Mouse (Mus musculus) ES-Bruce4 (cell line): Measurements from ENCODE around the gene Nrgn. TPM values are rescaled to one million over a fixed set of nuclear protein-coding genes. Genes with fewer than 3 reads are reported as not detected.

Experiments
- H3K27ac ChIP-seq: 2 replicates; pipeline ENCODE4 v1.5.1; 2012; ENCODE audit warnings: low read length, inconsistent platforms; ENCODE audit not compliant: insufficient read depth
- H3K27me3 ChIP-seq: 2 replicates; pipeline ENCODE4 v1.6.1; 2012; ENCODE audit warnings: mild to moderate bottlenecking, low read length, inconsistent platforms; ENCODE audit not compliant: control insufficient read depth, poor library complexity, insufficient read depth, severe bottlenecking
- H3K36me3 ChIP-seq: 2 replicates; pipeline ENCODE4 v1.6.1; 2012; ENCODE audit warnings: inconsistent platforms, mild to moderate bottlenecking, low read length, moderate library complexity; ENCODE audit not compliant: control insufficient read depth, poor library complexity, insufficient read depth, severe bottlenecking
- H3K4me1 ChIP-seq: one replicate; pipeline ENCODE4 v1.8.1; 2011; ENCODE audit warnings: low read length; ENCODE audit not compliant: control insufficient read depth, insufficient read depth
- H3K4me3 ChIP-seq: 2 replicates; pipeline ENCODE4 v1.5.1; 2011; ENCODE audit warnings: low read depth, mild to moderate bottlenecking, low read length
- H3K9ac ChIP-seq: 2 replicates; pipeline ENCODE4 v1.6.1; 2012; ENCODE audit warnings: low read depth, mild to moderate bottlenecking, inconsistent platforms; ENCODE audit not compliant: poor library complexity, severe bottlenecking
- H3K9me3 ChIP-seq: replicated peaks from 2 replicates; pipeline ENCODE4 v1.6.1; 2012; ENCODE audit warnings: mild to moderate bottlenecking, low read length, inconsistent platforms; ENCODE audit not compliant: control insufficient read depth, poor library complexity, insufficient read depth, severe bottlenecking
- CTCF ChIP-seq: IDR thresholded peaks from one replicate; pipeline ENCODE4 v1.8.1; 2011; ENCODE audit warnings: low read depth, low read length
- EP300 ChIP-seq: IDR thresholded peaks from 2 replicates; pipeline ENCODE4 v1.6.1; 2011; ENCODE audit warnings: low read depth, low read length; ENCODE audit not compliant: insufficient read depth
- POLR2A ChIP-seq: IDR thresholded peaks from one replicate; pipeline ENCODE4 v1.8.1; 2011; ENCODE audit warnings: low read length; ENCODE audit not compliant: insufficient read depth
- polyA plus RNA-seq: library from polyadenylated mRNA; stranded (reverse); fragments of >200 nt; gene quantifications from 2 replicates; pipeline ENCODE4 v1.2.4, GENCODE M21; 2011; ENCODE audit warnings: low read depth; ENCODE audit not compliant: missing spikeins, insufficient read depth, insufficient read length

Gene Nrgn
- polyA plus RNA-seq, 1 experiment: 1.2 TPM

DNA sequence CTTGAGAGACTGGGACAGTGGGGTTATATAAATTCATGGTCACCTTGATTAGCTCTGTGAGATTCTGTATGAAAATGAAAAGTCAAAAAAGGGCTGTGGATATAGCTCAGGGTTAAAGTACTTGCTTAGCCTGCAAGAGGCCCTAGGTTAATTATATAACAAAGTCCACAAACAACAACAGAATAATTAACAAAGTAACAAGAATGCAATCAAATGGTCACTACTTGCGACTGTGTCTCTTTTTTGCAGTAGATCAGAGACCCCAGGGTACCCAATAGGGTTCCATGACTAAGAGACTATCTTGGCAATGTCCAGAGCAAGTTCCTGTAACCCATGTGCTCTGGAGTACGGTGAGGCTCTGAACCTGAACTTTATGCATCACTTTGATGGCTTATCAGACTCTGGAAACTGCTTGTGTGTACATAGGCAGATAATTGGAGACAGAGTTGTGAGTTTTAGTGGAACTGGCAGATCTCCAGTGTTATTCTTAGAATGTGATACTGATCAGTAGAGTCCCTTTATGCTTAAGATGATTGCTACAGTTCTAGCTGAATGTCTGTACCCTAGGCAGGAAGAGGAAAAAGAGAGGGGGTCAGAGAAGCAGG is 16.6 kb upstream of the Nrgn start:
- Histone ChIP-seq H3K27me3 (peaks cover 2% of the 10 kb centered on the region; the same call in 1 of the 2 replicates), H3K4me1 (no peaks in the 10 kb centered on the region), H3K9me3 (no peaks in the 10 kb centered on the region), H3K4me3 (no peak overlapping the region), H3K36me3 (no peaks in the 10 kb centered on the region), H3K27ac (no peak overlapping the region), H3K9ac (no peak overlapping the region)
- TF ChIP-seq POLR2A: no peak

DNA sequence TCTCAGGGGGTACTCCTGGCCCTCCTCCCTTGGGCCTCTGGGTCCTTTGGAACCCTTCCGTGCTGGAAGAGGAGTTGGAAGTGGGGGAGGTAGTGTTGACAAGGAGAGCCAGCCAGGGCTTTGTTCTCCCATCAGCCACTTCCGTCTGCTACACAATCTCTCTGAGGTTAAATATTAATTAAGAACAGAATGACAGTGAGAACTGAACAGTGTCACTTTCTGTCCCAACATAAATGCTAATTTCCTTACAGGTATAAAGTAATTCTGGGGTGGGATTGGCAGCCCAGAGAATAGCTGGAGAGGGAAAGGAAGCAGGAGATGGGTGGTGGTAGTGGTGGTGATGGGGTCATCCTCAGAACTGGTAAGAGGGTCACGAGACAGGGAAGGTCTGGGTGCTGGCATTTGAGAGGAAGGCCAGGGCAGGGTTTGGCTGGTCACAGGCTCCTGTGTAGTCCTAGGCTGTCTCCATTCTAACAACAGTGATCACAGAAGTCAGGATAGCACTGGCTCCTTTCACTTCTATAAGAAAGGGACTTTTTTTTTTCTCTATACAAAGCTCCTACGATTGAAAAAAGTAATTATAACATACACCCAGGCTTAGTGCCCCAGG is 16.0 kb upstream of the Nrgn start:
- Histone ChIP-seq H3K27me3 (peaks cover 2% of the 10 kb centered on the region; the same call in 1 of the 2 replicates), H3K4me3 (no peak overlapping the region), H3K36me3 (no peaks in the 10 kb centered on the region), H3K9ac (no peak overlapping the region), H3K9me3 (no peaks in the 10 kb centered on the region), H3K27ac (no peak overlapping the region), H3K4me1 (no peaks in the 10 kb centered on the region)
- TF ChIP-seq POLR2A (no peak), EP300 (no peak)

DNA sequence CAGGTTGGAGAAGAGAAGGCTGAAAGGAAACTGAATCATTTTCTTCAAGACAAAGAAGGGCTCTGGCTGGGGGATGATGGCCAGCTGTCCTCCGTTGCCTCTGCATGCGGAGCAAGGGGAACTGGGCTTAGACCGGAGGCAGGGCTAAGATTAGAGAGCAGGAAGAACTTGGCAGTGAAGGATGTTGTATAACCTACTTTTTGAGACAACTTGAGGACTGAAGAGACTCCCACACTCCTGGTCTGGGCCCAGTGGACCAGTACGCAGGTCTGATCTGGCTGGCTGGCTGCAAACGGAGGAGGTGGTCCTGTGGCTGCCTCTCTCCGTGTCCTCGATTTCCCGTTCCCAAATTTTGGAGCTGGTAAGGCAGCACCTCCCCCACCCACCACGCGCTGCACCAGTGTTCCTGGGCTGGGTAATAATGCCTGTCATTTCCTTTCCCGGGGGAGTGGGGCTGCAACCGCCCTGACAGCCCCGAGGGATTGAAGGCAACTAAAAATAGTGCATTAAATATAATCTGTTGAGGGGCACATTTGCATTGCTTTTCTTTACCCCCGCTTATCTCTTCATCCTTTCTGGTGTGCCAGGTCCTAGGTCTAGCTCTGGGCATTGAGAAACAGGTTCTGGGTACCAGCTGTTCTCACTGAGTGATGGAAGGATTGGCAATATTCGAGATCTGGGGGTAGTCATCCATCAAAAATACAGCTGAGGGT is 15.3 kb upstream of the Nrgn start:
- Histone ChIP-seq H3K4me1 (no peaks in the 10 kb centered on the region), H3K27me3 (peaks cover 2% of the 10 kb centered on the region; the same call in 1 of the 2 replicates), H3K4me3 (no peak overlapping the region), H3K9ac (no peak overlapping the region), H3K9me3 (no peaks in the 10 kb centered on the region), H3K36me3 (no peaks in the 10 kb centered on the region), H3K27ac (no peak overlapping the region)
- TF ChIP-seq CTCF (no peak), EP300 (no peak), POLR2A (no peak)

DNA sequence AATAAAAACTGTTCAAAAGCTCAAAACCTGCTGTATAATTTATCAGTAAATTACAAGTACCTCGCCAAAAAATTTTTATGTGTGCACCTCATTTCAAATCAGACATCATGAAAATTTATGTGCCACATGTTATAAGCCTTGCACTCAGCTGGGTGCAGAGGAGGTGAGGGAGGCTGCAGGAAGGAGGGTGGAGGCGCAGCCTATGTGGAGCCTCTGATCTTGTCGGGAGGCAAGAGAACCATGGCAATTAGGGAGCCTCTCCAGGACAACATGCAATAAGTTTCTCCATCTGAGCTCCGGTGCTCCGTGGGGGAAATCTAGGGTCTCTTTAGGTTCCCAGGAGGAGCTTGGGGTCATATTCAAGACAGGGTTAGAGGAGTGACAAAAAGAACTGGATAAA is 14.8 kb upstream of the Nrgn start:
- H3K27ac ChIP-seq: no peak overlapping the region
- peaks cover 2% of the 10 kb centered on the region; the same call in 1 of the 2 replicates for H3K27me3 ChIP-seq

DNA sequence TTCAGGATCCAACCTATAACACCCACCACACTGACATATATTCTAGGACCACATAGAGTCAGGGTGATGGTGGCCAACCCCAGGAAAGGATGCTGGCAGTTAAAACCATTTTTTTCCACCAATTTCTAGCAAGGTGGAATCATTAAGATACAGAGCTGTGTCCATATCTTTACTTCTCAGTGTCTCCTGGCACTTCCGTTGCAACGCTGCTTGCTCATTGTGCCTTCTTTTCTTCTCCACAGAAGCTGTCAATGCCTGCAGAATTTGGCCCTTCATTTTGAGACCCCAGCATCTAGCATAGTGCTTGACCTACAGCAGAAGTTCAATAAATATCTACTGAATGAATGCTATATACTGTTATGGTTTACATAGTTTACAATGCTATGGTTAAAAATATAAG is 14.3 kb upstream of the Nrgn start:
- no peaks in the 10 kb centered on the region for H3K36me3 ChIP-seq
- no peak overlapping the region for H3K4me3 ChIP-seq
- no peak overlapping the region for H3K27ac ChIP-seq
- H3K9ac ChIP-seq: no peak overlapping the region
- TF ChIP-seq POLR2A (no peak), CTCF (no peak), EP300 (no peak)
- H3K9me3 ChIP-seq: no peaks in the 10 kb centered on the region
- H3K27me3 ChIP-seq: peaks cover 2% of the 10 kb centered on the region; the same call in 1 of the 2 replicates
- no peaks in the 10 kb centered on the region for H3K4me1 ChIP-seq

More for the DNA sequence above, 14.8 kb upstream of the Nrgn start:
- Histone ChIP-seq H3K4me1 (no peaks in the 10 kb centered on the region), H3K36me3 (no peaks in the 10 kb centered on the region), H3K4me3 (no peak overlapping the region), H3K9ac (no peak overlapping the region), H3K9me3 (no peaks in the 10 kb centered on the region)
- no peak for TF ChIP-seq EP300
- TF ChIP-seq CTCF: no peak
- no peak for TF ChIP-seq POLR2A

DNA sequence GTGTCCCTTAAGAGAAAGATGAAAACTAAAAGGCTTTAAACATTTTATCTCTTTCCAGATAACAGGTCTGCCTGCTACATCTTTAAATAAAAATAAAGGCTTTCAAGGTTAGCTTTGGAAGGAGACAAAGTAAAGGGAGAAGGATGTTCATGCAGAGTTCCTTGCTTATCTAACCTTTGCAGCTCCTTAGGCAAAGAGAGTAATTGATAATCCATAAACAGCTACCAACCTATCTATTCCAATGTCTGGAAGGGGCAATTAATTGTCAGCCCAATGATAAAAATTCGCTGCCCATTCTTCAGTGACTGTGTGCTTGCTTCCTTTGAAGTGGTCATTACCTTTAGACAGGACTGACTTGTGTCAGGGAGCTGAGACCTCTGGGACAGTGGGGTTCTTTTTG is 11.1 kb upstream of the Nrgn start:
- Histone ChIP-seq H3K4me3 (no peak overlapping the region), H3K36me3 (no peaks in the 10 kb centered on the region), H3K27ac (no peak overlapping the region), H3K4me1 (no peaks in the 10 kb centered on the region), H3K27me3 (peaks cover 2% of the 10 kb centered on the region; the same call in 1 of the 2 replicates), H3K9ac (no peak overlapping the region), H3K9me3 (no peaks in the 10 kb centered on the region)
- no peak for TF ChIP-seq EP300
- no peak for TF ChIP-seq POLR2A
- TF ChIP-seq CTCF: no peak
